Mouse (Mus musculus) embryonic facial prominence, embryonic 11.5 days (tissue): ENCODE data around the gene Gpx8. TPM values are rescaled to one million over a fixed set of nuclear protein-coding genes. Genes with fewer than 3 reads are reported as not detected.

Experiments
- ATAC-seq: fragments of 200-750 bp; cut with Nextera tagmentation; replicated peaks from 2 replicates; pipeline ENCODE4 v1.8.0; 2017; ENCODE audit warnings: low read depth; ENCODE audit not compliant: insufficient number of reproducible peaks, low FRiP score, low TSS enrichment
- DNase-seq: peaks from one replicate; pipeline ENCODE4 v3.0.0-alpha.2; 2015; ENCODE audit warnings: low spot score
- H3K27ac ChIP-seq: fragments of 300-500 bp; sonication (generic); replicated peaks from 2 replicates; pipeline ENCODE4 v1.5.1; 2014; ENCODE audit warnings: mild to moderate bottlenecking, low read depth, low read length, control low read depth
- H3K27me3 ChIP-seq: fragments of 300-500 bp; sonication (generic); 2 replicates; pipeline ENCODE4 v1.6.1; 2014; ENCODE audit warnings: mild to moderate bottlenecking, low read length, moderate library complexity, mixed read lengths; ENCODE audit not compliant: control insufficient read depth, insufficient read depth
- H3K36me3 ChIP-seq: fragments of 300-500 bp; sonication (generic); replicated peaks from 2 replicates; pipeline ENCODE4 v1.6.1; 2014; ENCODE audit warnings: low read depth, mild to moderate bottlenecking, low read length, moderate library complexity, mixed read lengths; ENCODE audit not compliant: control insufficient read depth, insufficient read depth
- H3K4me1 ChIP-seq: fragments of 300-500 bp; sonication (generic); 2 replicates; pipeline ENCODE4 v1.6.1; 2014; ENCODE audit warnings: low read length, mixed read lengths; ENCODE audit not compliant: control insufficient read depth, insufficient read depth
- H3K4me2 ChIP-seq: fragments of 300-500 bp; sonication (generic); 2 replicates; pipeline ENCODE4 v1.6.1; 2014; ENCODE audit warnings: low read depth, mild to moderate bottlenecking, control low read depth, low read length, moderate library complexity
- H3K4me3 ChIP-seq: fragments of 300-500 bp; sonication (generic); 2 replicates; pipeline ENCODE4 v1.5.1; 2014; ENCODE audit warnings: low read depth, low read length, control low read depth
- H3K9ac ChIP-seq: fragments of 300-500 bp; sonication (generic); replicated peaks from 2 replicates; pipeline ENCODE4 v1.6.1; 2014; ENCODE audit warnings: mild to moderate bottlenecking, control low read depth, low read length
- H3K9me3 ChIP-seq: fragments of 300-500 bp; sonication (generic); replicated peaks from 2 replicates; pipeline ENCODE4 v1.6.1; 2016; ENCODE audit warnings: mild to moderate bottlenecking, low read length, inconsistent platforms, mixed read lengths; ENCODE audit not compliant: control insufficient read depth
- WGBS: fragments of 180-500 bp; shearing (Covaris S2); extraction: QIAGEN DNeasy Blood & Tissue Kit; methylation state at CpG from one replicate; pipeline ENCODE4 v1.1.7; 2014; 5-methylcytosine and 5-hydroxymethylcytosine counted together
- polyA plus RNA-seq: library from polyadenylated mRNA; unstranded; fragments of >200 nt; fragmentation: Nextera tagmentation; extraction: Ambion mirVana; gene quantifications from 2 replicates; pipeline ENCODE4 v1.2.1, GENCODE M21; 2014

The Gpx8 gene
- polyA plus RNA-seq, 1 experiment from 2014 or later, result 155 TPM

DNA sequence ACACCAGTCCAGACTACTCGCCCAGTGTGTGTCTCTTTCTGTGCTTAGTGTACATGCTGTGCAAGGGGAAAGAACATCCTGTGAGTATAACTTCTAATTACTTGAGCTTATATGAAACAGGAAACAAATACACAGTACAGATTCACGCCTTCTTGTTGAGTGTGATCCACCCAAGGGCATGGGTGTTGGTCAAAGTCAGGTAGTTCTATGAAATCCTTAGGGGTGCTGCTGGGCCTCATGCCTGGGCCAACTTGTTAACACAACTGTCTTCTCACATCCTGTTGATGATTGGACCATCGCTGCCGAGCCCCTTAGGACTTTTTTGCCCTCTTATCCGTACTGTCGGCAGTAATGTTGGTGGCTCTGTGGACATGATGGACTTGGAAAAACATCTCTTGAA lies 15.5 kb upstream of the Gpx8 start:
- ATAC-seq (no peak), DNase-seq (no peak)
- H3K27ac ChIP-seq, result no peak overlapping the region
- WGBS, result 85% methylated on average over 6 of the region's 6 CpGs
- H3K4me2 ChIP-seq, result no peak overlapping the region
- H3K4me3 ChIP-seq, result no peak overlapping the region
- H3K9ac ChIP-seq, result no peak overlapping the region
- no peaks in the 10 kb centered on the region for H3K4me1 ChIP-seq
- no peaks in the 10 kb centered on the region for H3K9me3 ChIP-seq
- H3K36me3 ChIP-seq, result no peaks in the 10 kb centered on the region
- H3K27me3 ChIP-seq, result no peaks in the 10 kb centered on the region

DNA sequence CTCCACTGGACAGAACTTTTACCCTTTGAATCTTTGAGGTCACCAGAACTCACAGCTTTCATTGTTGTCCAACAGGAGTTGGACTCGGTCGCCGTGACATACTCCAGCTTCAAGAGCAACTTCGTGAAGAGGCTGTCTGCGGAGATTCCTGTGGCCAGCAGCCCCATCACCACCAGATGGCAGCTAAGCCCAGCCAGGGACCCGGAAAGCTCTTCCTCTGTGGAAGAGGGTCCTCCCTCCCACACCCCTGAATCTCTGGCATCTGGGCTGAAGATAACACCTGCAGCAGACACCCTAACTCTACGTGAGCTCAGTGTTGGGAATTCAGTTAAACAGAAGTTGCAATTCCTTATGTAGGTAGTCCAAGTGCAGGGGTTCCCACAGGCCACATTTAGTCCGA lies 9.6 kb upstream of the Gpx8 start:
- WGBS, result 45% methylated on average over 8 of the region's 8 CpGs
- no peaks in the 10 kb centered on the region for H3K27me3 ChIP-seq
- H3K4me2 ChIP-seq, result no peak overlapping the region
- H3K4me3 ChIP-seq, result no peak overlapping the region
- no peak overlapping the region for H3K27ac ChIP-seq
- H3K9ac ChIP-seq, result no peak overlapping the region
- DNase-seq (peak; percentile 14), ATAC-seq (no peak)
- H3K36me3 ChIP-seq, result no peaks in the 10 kb centered on the region
- H3K9me3 ChIP-seq, result no peaks in the 10 kb centered on the region
- H3K4me1 ChIP-seq, result no peaks in the 10 kb centered on the region

DNA sequence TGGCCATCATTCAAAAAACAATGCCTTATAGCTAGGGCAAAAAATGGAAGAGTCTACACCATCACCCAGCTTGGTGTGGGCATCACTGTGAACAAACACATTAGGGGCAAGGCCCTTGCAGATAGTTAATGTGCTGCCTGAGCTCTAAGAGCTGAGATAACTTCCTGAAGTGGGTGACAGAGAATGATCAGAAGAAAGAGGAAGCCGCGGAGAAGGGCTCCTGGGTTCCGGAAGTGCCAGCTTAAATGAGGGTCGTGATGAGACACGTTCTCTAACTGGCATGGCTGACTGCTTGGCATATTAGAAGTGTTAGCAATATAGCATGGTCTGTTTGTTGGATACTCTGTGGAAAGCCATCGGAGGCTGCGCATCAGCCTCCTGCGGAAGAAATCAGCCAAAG lies 8.0 kb upstream of the Gpx8 start:
- H3K4me2 ChIP-seq, result no peak overlapping the region
- no peaks in the 10 kb centered on the region for H3K27me3 ChIP-seq
- no peaks in the 10 kb centered on the region for H3K4me1 ChIP-seq
- H3K36me3 ChIP-seq, result no peaks in the 10 kb centered on the region
- H3K27ac ChIP-seq, result no peak overlapping the region
- 95% methylated on average over 8 of the region's 8 CpGs for WGBS
- no peak overlapping the region for H3K4me3 ChIP-seq
- ATAC-seq (no peak), DNase-seq (no peak)
- no peaks in the 10 kb centered on the region for H3K9me3 ChIP-seq
- no peak overlapping the region for H3K9ac ChIP-seq

- Histone ChIP-seq H3K4me2 (no peak overlapping the region), H3K36me3 (no peaks in the 10 kb centered on the region), H3K9me3 (no peaks in the 10 kb centered on the region), H3K4me1 (no peaks in the 10 kb centered on the region; the same call in 1 of the 2 replicates), H3K9ac (no peak overlapping the region), H3K27ac (no peak overlapping the region), H3K27me3 (no peaks in the 10 kb centered on the region), H3K4me3 (no peak overlapping the region)
- DNase-seq, result no peak
- WGBS, result 80% methylated on average over 3 of the region's 3 CpGs
- no peak for ATAC-seq
Observed at GRCm38 (mm10) chr13:113047647-113048046, 1.4 kb upstream of the Gpx8 start.

DNA sequence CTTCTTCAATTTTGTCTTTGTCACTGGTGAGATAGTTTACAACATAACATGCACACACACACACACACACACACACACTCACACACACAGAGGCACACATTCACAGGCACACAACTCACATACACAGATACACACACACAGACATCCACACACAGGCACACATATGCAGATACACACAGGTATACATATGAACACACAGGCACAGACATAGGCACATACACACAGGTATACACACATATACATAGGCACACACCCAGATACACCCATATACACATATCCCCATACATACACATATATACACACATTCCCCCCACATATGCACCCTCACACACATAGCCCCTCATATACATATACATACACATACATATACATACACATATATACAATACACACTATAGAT lies 808 bp upstream of the Gpx8 start:
- DNase-seq, result no peak
- Histone ChIP-seq H3K9ac (no peak overlapping the region), H3K36me3 (no peaks in the 10 kb centered on the region), H3K4me3 (no peak overlapping the region), H3K9me3 (no peaks in the 10 kb centered on the region), H3K27ac (no peak overlapping the region), H3K4me2 (no peak overlapping the region), H3K27me3 (no peaks in the 10 kb centered on the region), H3K4me1 (no peaks in the 10 kb centered on the region; the same call in 1 of the 2 replicates)
- ATAC-seq, result peak; percentile 63

DNA sequence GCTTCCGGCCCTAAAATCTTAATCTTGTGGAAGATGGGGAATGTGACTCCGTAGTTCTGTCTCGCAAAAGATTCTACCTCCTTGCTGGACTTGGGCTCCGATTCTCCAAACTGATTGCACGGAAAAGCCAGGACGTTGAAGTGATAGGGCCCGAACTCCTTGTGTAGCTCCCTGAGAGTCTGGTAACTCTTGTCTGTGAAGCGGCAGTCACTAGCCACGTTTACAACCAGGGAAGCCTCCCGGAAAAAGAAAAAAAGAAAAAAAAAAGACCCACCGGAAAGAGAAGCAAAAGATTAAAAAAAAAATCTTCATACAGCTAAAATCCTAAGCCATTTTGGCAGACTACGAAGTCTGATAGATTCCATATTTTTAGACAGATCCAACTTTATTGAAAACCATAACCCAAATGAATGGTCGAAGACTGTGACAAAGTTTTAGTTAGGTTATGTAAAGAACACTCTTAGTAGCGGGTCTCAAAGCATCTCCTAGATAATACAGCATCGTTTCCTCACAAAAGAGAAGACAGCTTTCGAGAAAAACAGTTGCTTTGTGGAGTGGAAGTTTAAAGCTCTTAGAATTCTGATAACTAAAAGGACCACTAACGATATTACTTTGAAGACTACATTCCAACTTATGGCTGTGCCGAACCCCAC lies 626 bp downstream of the Gpx8 start:
- Histone ChIP-seq H3K4me2 (peak overlapping the region; percentile 37), H3K36me3 (no peaks in the 10 kb centered on the region), H3K9me3 (no peaks in the 10 kb centered on the region), H3K4me3 (peak overlapping the region; percentile 59), H3K9ac (peak overlapping the region; percentile 66), H3K4me1 (no peaks in the 10 kb centered on the region; the same call in 1 of the 2 replicates), H3K27me3 (no peaks in the 10 kb centered on the region), H3K27ac (no peak overlapping the region)
- DNase-seq (no peak), ATAC-seq (no peak)
- 22% methylated on average over 18 of the region's 18 CpGs for WGBS

- Histone ChIP-seq H3K4me3 (peak overlapping the region; percentile 59), H3K36me3 (no peaks in the 10 kb centered on the region), H3K9ac (peak overlapping the region; percentile 18; the same call in 1 of the 2 replicates), H3K27me3 (no peaks in the 10 kb centered on the region), H3K4me1 (no peaks in the 10 kb centered on the region; the same call in 1 of the 2 replicates), H3K4me2 (peak overlapping the region; percentile 37), H3K9me3 (no peaks in the 10 kb centered on the region), H3K27ac (no peak overlapping the region)
- whole genome bisulfite sequencing, result 73% methylated on average over 3 of the region's 3 CpGs
- ATAC-seq (no peak), DNase-seq (no peak)
Observed at GRCm38 (mm10) chr13:113044876-113045275, 1.3 kb downstream of the Gpx8 start.

- DNase-seq, result peak; percentile 97
- H3K4me3 ChIP-seq, result peak overlapping the region; percentile 42
- no peak overlapping the region for H3K27ac ChIP-seq
- ATAC-seq, result peak; percentile 76
- H3K4me1 ChIP-seq, result no peaks in the 10 kb centered on the region
- peaks cover 23% of the 10 kb centered on the region for H3K27me3 ChIP-seq
- peak overlapping the region; percentile 85; the same call in 1 of the 2 replicates for H3K4me2 ChIP-seq
- no peaks in the 10 kb centered on the region for H3K9me3 ChIP-seq
- 1% methylated on average over 4 of the region's 4 CpGs for WGBS
- H3K36me3 ChIP-seq, result no peaks in the 10 kb centered on the region
- H3K9ac ChIP-seq, result no peak overlapping the region
Observed at GRCm38 (mm10) chr13:113035852-113036251, 10.4 kb downstream of the Gpx8 start.
